In the genomic region with DNA sequence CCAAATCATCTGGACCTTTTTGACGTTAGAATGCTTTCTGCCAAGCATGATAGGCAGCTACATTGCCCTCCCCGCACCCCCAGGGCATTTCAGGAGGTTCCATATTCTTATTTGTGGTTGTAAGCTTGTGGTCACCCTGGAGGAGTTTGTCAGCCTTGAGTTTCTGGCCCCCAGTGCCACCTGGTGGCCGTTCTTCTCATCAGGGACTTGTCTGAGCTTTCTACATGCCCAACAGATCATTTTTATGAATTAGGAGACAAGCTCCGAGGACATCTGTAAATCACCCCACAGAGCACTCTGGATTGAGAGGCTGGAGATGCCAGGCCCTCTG, we compare ENCODE assay signal across 9 mouse cellular contexts. TPM values are rescaled to one million over a fixed set of nuclear protein-coding genes. Genes with fewer than 3 reads are reported as not detected.
DNase-seq lines count a peak whose midpoint lies in the region; ATAC-seq and TF ChIP-seq lines count a peak whose summit lies in the region.
"Had no signal": no experiment of that assay in that cellular context is flagged by ENCODE, and none has a peak within 500 bp of the region (broad histone marks: within the 10 kb centered on the region; RNA-seq: fewer than 3 reads in every experiment).

No protein-coding gene starts in this region.

- peak; percentile 34 to 37 for DNase-seq in urinary bladder, postnatal 36 days (ENCODE audit: low spot score in 2 of 2)
- DNase-seq in urinary bladder, postnatal 10 days (ENCODE audit: low spot score) = no peak
- DNase-seq in brain, embryonic 14.5 days (ENCODE audit: low read depth) = peak; percentile 70
- peak; percentile 46 to 83 for DNase-seq in kidney, postnatal 36 days
- peak; percentile 36 for DNase-seq in lung, adult 2 months
- DNase-seq in skeletal muscle tissue, adult 2 months (ENCODE audit: low read depth, low spot score) = peak; percentile 8

- 38% methylated on average over 4 of the region's 4 CpGs for WGBS in lung, adult 2 months

- no peaks in the 10 kb centered on the region for H3K4me1 ChIP-seq in lung, adult 2 months (ENCODE audit: control insufficient read depth, insufficient read depth, low read length)
- H3K4me1 ChIP-seq: heart, embryonic 15.5 days had no signal

- TF ChIP-seq POLR2A in brain, embryonic 14.5 days (IDR thresholded peaks at IDR 0.05; ENCODE audit: borderline replicate concordance, extremely low read depth, insufficient read depth, insufficient read length, poor library complexity, severe bottlenecking) = no peak
- no peak for TF ChIP-seq POLR2A in lung, adult 2 months (IDR thresholded peaks at IDR 0.05; ENCODE audit: borderline replicate concordance, extremely low read depth, low read depth, low read length)

- peak; percentile 63 for TF ChIP-seq CTCF in brain, embryonic 14.5 days (IDR thresholded peaks at IDR 0.05; ENCODE audit: borderline replicate concordance, extremely low read depth, insufficient read depth, insufficient read length)
- TF ChIP-seq CTCF in lung, adult 2 months (IDR thresholded peaks at IDR 0.05; ENCODE audit: insufficient read depth, low read length) = peak; percentile 56

- H3K4me3 ChIP-seq in lung, adult 2 months (replicated peaks; ENCODE audit: extremely low read depth, low read depth, low read length) = no peak overlapping the region
- H3K4me3 ChIP-seq: heart, embryonic 15.5 days had no signal

- ATAC-seq in frontal cortex, adult (ENCODE audit: low TSS enrichment) = 0 out of 2 replicates have a peak, but pooled peaks have one; percentile 55

RNA-seq across cellular contexts. Expression of gene Sun5, which starts 19.9 kb away (rescaled TPM):
- polyA plus RNA-seq in brain, embryonic 14.5 days (2012; rRNA removed) = not detected in 2 replicates
- polyA plus RNA-seq in lung, adult 2 months (2012; rRNA removed) = not detected in 2 replicates
- polyA plus RNA-seq: heart, embryonic 15.5 days; stomach, embryonic 14.5 days had no signal

RNA-seq across cellular contexts. Expression of gene Bpifb2, which starts 23.9 kb away (rescaled TPM):
- not detected in 2 replicates for polyA plus RNA-seq in brain, embryonic 14.5 days (2012; rRNA removed)
- not detected in 2 replicates for polyA plus RNA-seq in lung, adult 2 months (2012; rRNA removed)
- polyA plus RNA-seq: heart, embryonic 15.5 days; stomach, embryonic 14.5 days had no signal

RNA-seq across cellular contexts. Expression of gene Bpifb6, which starts 49.2 kb away (rescaled TPM):
- 0.04 TPM in 1 of 2 replicates, not detected in the other for polyA plus RNA-seq in brain, embryonic 14.5 days (2012; rRNA removed)
- polyA plus RNA-seq in lung, adult 2 months (2012; rRNA removed) = not detected in 2 replicates
- polyA plus RNA-seq: heart, embryonic 15.5 days; stomach, embryonic 14.5 days had no signal
